Mouse (Mus musculus): ENCODE data around the gene Itga3. TPM values are rescaled to one million over a fixed set of nuclear protein-coding genes. Genes with fewer than 3 reads are reported as not detected.

The Itga3 gene
- polyA plus RNA-seq, 1 experiment = 2.5 TPM

DNA sequence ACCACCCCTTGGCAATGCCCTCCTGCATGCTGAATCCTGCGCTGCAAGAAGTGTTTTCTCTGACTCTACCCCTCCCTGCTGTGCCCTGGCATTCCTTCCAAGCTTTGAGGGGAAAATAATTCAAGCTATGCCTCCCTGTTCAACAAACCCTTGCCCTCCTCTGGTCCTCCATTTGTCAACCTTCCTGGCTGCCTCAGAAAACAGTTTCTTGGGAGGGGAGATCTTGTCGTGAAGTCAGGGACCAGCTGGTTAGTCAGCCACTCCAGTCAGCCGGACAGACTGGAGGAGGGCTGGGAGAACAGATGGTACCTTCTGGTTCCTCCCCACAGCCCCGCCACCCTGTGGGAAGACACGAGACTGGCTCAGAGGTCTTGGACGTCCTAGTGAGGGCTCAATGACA, 39.3 kb downstream of the Itga3 start:
- Histone ChIP-seq H3K4me1 (ENCODE audit: control insufficient read depth, insufficient read depth, insufficient read length, low read length) (peaks cover 8% of the 10 kb centered on the region), H3K27ac (replicated peaks; ENCODE audit: low read depth, low read length) (no peak overlapping the region), H3K4me3 (ENCODE audit: insufficient read depth, low read depth, low read length) (no peak overlapping the region)

DNA sequence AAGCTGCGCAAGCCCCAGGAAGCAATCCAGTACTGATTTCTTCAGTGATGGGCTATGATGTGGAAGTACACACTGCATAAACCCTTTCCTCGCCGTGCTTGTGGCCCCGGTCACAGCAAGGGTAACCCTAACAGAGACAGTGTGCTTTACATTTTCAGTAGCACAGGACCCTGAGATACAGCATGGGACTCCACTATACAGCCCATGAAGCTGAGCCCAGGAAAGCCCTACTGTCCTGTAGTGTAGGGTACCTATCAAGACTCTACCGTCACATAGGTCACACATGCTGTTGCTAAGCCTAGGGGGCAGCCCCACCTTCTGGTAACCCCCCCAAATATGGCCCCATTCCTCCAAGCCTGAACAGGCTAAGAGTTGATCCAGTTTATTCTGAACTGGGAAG, 40.1 kb downstream of the Itga3 start:
- H3K4me3 ChIP-seq (ENCODE audit: insufficient read depth, low read depth, low read length) = no peak overlapping the region
- H3K4me1 ChIP-seq (ENCODE audit: control insufficient read depth, insufficient read depth, insufficient read length, low read length) = peaks cover 8% of the 10 kb centered on the region
- no peak overlapping the region for H3K27ac ChIP-seq (replicated peaks; ENCODE audit: low read depth, low read length)

DNA sequence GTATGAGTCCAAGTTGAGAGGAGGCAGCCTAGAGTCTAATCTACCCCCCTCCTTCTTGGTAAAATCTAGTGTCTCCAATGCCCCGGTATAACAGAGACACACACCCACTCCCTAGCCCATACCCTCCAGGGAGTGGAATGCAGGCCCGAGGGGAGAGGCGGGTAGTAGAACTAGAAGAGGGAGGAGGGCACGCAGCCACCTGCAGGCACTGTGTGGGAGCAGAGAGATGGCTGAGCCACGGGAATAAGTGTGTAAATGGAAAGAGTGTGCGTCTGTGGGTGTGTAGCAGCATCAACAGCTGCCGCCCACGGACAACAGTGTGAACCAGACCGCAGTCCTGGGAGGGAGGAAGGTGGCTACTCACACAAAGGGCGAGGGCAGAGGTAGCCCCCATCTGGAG, 41.7 kb downstream of the Itga3 start:
- Histone ChIP-seq H3K4me3 (ENCODE audit: insufficient read depth, low read depth, low read length) (no peak overlapping the region), H3K27ac (replicated peaks; ENCODE audit: low read depth, low read length) (no peak overlapping the region), H3K4me1 (ENCODE audit: control insufficient read depth, insufficient read depth, insufficient read length, low read length) (peaks cover 8% of the 10 kb centered on the region)

DNA sequence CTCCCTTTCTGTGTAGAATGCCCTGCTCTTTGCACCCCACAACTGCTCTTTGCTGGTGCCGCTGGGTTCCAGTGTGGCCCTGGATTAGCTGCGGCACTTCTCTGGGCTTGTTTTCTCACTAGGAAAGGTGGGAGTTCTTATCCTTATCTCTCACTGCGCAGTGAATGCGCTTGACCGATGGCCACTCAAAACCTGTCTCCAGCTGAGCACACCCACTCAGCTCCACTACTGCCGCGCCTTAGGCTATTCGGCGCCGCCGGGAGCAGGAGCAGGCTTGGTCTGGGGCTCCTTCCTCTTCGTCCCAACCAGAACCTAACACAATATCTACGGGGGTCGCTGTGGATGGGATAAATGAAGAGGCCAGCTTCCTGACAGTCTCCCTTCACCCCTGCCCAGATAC, 43.0 kb downstream of the Itga3 start:
- H3K27ac ChIP-seq (replicated peaks; ENCODE audit: low read depth, low read length) = no peak overlapping the region
- H3K4me3 ChIP-seq (ENCODE audit: insufficient read depth, low read depth, low read length) = no peak overlapping the region
- H3K4me1 ChIP-seq (ENCODE audit: control insufficient read depth, insufficient read depth, insufficient read length, low read length) = peaks cover 5% of the 10 kb centered on the region

DNA sequence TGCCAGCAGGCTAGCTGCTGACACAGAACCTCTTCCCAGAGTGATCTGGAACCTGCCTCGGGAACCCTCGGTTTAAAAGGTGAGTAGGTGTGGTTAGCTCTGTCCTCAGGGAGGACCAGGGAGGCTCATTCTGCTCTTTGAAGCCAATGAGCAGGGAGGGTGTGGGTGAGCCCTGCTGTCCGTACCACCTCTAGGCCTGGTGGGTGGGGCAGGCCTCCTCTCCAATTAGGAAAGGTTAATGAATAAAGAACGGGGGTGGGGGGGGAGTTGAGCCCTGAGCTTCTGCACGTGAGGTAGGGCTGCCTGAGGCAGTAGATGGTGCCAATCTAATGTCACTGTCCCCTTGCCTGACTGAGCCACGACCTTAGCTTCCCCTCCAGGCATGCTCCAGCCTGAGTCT, 43.7 kb downstream of the Itga3 start:
- H3K4me3 ChIP-seq (ENCODE audit: insufficient read depth, low read depth, low read length) = no peak overlapping the region
- no peaks in the 10 kb centered on the region for H3K4me1 ChIP-seq (ENCODE audit: control insufficient read depth, insufficient read depth, insufficient read length, low read length)
- H3K27ac ChIP-seq (replicated peaks; ENCODE audit: low read depth, low read length) = no peak overlapping the region

DNA sequence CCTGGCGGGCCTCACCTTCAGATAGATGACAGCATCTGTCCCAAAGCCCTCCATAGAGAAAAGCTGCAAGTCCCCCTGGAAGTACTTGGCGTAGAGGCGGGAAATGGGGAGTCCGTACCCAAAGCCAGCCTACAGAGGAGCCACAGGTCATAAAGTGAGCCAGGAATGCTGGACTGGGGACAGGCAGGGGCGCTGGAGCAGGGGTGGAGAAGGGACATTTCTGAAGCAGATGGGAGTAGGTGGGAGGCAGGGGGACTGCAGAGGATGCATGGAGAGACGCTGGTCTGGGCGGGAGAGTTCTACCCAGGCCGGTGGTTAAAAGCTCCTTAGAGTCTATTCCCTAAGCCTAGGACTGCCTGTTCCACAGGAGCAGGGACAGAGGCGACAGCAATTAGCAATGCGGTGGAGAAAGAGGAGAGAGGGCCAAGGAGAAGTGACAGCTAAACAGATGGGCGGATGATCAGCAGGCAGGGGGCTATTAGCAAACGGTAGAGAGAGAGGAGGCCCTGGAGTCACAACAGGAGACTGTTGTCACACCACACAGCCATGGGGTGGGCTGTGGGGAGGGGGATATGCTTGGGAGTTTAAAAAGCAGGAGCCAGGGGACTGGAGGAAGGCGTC, 48.6 kb downstream of the Itga3 start:
- H3K4me3 ChIP-seq (ENCODE audit: insufficient read depth, low read depth, low read length) = no peak overlapping the region
- no peak overlapping the region for H3K27ac ChIP-seq (replicated peaks; ENCODE audit: low read depth, low read length)
- H3K4me1 ChIP-seq (ENCODE audit: control insufficient read depth, insufficient read depth, insufficient read length, low read length) = no peaks in the 10 kb centered on the region

DNA sequence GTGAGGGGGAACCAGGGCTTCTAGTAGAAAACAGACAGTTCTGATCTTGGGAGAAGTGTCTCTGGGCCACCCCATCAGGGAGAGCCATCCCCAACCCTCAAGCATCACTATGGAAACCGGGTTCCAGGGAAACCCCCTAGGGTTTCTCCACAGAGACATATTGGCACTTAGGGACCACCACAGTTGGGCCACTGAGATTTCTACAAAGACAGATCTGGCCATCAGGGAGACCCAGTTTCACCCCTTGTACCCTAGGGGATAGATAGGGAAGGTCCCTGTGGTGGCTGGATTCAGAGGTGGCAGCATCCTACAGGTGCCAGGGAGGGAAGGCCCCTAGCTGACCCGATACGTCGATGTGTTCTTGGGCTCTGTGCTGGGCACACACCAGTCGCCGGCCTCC, 49.8 kb downstream of the Itga3 start:
- no peak overlapping the region for H3K27ac ChIP-seq (replicated peaks; ENCODE audit: low read depth, low read length)
- no peaks in the 10 kb centered on the region for H3K4me1 ChIP-seq (ENCODE audit: control insufficient read depth, insufficient read depth, insufficient read length, low read length)
- H3K4me3 ChIP-seq (ENCODE audit: insufficient read depth, low read depth, low read length) = no peak overlapping the region

DNA sequence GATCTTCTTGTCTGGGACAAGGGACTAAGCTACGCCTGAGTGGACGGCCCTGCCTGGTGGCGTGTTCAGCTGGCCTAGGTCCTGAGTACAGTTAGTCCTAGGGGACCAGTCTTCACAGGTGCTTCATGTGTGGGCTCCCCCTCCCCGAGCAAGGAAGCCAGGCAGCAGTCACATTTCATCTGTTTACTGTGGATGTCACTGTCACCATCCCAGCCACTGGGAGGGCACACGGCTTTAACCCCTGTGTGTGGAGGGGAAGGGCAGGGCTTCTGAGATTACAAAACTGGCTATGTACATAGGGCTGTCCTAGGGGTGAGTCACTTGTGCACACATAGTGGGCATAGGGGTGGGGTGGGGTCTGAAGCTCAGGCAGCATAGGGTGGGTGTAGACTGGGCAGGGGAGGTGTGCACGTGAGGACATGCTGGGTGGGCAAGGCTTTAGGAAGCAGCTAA, 50.5 kb downstream of the Itga3 start:
- no peaks in the 10 kb centered on the region for H3K4me1 ChIP-seq (ENCODE audit: control insufficient read depth, insufficient read depth, insufficient read length, low read length)
- H3K4me3 ChIP-seq (ENCODE audit: insufficient read depth, low read depth, low read length) = no peak overlapping the region
- no peak overlapping the region for H3K27ac ChIP-seq (replicated peaks; ENCODE audit: low read depth, low read length)

DNA sequence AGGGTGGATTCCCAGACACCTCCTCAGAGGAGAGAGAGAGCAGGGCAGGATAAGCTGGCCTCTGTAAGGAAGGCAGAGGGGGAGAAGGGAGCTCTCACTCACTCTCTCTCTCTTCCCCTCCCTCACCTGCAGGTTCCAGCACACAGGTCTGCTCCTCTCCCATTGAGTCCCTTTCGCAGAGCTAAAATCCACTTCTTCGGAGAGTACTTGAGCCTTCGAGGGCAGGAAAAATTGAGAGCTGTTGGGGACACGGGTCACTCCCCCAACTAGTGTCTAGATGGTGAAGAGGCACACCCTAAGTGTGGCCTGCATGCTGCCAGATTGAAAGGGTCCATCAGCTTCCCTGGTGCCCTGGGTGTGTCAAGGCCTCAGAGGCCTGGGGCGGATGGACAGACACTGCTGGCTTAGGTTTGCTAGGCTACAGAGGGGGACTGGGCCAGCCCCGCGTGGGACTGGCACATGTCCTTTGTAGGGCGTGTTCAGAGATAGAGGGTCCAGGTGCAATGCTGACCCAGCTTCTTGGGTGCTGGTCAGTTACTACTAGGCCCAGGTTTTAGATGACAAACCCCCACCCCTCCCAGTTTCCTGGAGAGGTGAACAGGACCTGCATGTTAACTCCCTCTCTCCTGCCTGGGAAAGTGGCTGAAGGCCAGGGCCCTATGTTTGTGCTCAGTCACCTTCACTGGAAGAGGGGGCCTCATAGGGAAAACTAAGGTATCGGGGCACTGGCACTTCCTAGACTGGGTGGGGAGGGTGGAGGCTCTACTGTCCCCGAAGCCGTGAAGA, 51.2 kb downstream of the Itga3 start:
- Histone ChIP-seq H3K4me3 (ENCODE audit: insufficient read depth, low read depth, low read length) (no peak overlapping the region), H3K27ac (replicated peaks; ENCODE audit: low read depth, low read length) (no peak overlapping the region)

DNA sequence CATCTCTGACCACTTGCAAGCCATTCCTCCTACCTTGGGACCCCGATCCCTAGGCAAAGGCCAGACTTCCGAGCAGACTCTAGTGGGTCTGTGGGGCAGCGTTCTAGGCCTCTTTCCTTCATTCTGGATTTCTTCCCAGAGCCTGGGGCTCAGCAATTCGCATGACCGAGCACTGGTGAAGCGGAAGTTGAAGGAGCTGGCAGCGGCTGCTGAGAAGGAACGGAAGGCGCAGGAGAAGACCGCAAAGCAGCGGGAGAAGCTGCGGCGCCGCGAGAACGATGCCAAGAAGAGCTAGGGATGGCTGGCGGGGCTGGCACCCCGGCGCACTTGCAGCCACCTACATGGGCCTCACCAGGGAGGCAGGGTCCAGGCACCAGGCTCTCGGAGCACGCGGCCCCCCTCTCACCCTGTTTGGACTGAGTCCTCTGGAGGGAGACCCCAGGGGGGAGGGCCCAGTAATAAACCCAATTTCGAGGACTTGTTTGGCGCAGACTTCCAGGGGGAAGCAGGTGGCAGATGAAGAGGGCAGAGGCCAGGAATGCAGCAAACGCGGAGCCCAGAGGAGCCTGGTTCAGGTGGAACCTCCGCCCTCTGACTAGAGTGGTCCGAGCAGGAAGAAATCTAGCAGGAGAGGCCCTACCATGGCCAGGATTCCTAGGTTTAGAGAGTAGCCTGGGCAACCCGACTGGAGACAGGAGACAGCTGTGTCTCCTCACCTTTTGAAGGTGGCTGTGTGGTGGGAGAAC, 52.0 kb downstream of the Itga3 start:
- Histone ChIP-seq H3K4me3 (ENCODE audit: insufficient read depth, low read depth, low read length) (no peak overlapping the region), H3K4me1 (ENCODE audit: control insufficient read depth, insufficient read depth, insufficient read length, low read length) (no peaks in the 10 kb centered on the region), H3K27ac (replicated peaks; ENCODE audit: low read depth, low read length) (no peak overlapping the region)

More for the DNA sequence above, 51.2 kb downstream of the Itga3 start:
- no peaks in the 10 kb centered on the region for H3K4me1 ChIP-seq (ENCODE audit: control insufficient read depth, insufficient read depth, insufficient read length, low read length)

DNA sequence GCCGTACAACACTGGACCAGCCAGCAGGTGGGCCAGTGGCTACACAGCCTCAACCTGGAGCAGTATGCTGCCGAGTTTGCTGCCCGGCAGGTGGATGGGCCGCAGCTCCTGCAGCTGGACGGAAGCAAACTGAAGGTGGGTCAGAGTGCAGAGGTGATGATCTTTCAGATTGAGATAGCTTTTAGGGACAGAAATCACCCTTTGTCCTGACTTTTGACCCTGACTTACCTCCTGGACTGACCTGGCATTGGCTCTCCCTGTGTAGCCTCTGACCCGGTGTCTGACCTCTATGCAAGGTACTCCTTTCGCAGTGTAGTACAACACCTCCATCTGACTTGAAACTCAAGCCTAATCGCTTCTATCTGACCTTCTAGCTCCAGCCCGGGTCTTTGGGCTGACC, 53.1 kb downstream of the Itga3 start:
- no peak overlapping the region for H3K27ac ChIP-seq (replicated peaks; ENCODE audit: low read depth, low read length)
- H3K4me1 ChIP-seq (ENCODE audit: control insufficient read depth, insufficient read depth, insufficient read length, low read length) = no peaks in the 10 kb centered on the region
- no peak overlapping the region for H3K4me3 ChIP-seq (ENCODE audit: insufficient read depth, low read depth, low read length)

DNA sequence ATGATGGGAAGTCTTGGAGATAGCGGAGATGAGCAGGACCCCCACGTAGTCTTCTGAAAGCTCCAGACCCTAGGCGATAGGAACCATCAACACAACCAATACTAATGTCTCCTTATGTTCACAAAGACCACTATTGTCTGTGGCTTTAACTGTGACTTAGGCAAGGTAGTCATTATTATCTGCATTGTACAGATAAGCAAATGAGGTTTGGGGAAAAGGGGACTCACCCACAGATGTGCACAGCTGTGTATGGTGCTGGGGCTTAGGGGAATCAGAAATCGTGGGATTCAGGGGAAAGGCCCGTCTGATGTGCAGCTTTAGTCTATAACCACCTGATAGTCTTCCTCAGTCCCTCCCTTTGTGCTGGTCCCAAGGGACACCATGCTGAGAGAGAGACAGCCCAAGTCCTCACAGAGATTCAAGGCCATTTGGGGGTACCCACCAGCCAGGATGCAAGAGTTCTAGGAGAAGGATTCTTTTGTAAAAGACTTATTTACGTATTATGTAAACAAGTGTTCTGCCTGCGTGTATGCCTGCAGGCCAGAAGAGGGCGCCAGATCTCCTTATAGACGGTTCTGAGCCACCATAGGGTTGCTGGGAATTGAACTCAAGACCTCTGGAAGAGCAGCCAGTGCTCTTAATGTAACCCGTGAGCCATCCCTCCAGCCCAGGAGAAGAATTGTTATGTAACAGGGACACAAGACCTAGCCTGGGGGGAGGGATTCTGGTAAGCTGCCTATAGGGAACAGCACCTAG, 54.2 kb downstream of the Itga3 start:
- Histone ChIP-seq H3K27ac (replicated peaks; ENCODE audit: low read depth, low read length) (no peak overlapping the region), H3K4me3 (ENCODE audit: insufficient read depth, low read depth, low read length) (no peak overlapping the region), H3K4me1 (ENCODE audit: control insufficient read depth, insufficient read depth, insufficient read length, low read length) (no peaks in the 10 kb centered on the region)

DNA sequence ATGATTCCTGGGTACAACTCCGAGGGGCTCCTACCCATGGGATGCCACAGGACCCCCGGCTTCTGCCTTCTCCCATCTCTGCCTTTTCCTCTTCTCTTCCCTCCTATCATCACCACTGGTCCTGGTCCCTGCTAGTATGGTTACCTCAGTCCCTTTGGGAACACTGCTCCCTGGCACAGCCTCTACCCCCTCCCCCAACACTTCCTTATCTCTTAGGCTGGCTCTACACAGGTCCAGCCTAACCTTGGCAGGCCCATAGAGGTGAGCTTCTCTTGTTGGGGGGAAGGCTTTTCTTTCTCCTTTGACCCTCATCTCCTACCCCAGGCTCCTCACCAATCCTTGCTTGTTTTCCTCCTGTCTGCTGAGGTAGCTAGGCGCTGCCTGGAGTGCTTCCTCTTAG, 61.1 kb downstream of the Itga3 start:
- no peaks in the 10 kb centered on the region for H3K4me1 ChIP-seq (ENCODE audit: control insufficient read depth, insufficient read depth, insufficient read length, low read length)
- no peak overlapping the region for H3K27ac ChIP-seq (replicated peaks; ENCODE audit: low read depth, low read length)
- no peak overlapping the region for H3K4me3 ChIP-seq (ENCODE audit: insufficient read depth, low read depth, low read length)

DNA sequence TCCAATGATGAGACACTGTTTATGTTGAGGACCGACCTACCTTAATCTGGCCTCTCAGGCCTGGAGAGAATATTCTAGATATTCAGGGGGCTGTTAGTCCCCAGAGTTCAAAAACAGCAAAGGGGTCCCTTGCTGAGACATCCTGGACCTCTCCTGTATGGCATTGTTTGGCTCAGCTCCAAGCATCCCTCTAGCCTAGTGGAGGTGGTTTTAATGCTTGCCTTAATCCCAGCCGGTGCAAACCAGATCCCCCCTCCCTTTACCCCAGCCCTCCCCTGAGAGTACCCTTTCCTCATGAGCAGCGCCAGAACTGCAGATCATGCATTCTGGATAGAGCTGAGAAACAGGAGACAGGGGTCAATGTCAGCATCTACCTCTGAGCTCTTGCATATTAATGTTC, 64.1 kb downstream of the Itga3 start:
- Histone ChIP-seq H3K4me1 (ENCODE audit: control insufficient read depth, insufficient read depth, insufficient read length, low read length) (peaks cover 7% of the 10 kb centered on the region; the same call in 1 of the 2 replicates), H3K27ac (replicated peaks; ENCODE audit: low read depth, low read length) (no peak overlapping the region), H3K4me3 (ENCODE audit: insufficient read depth, low read depth, low read length) (no peak overlapping the region)

DNA sequence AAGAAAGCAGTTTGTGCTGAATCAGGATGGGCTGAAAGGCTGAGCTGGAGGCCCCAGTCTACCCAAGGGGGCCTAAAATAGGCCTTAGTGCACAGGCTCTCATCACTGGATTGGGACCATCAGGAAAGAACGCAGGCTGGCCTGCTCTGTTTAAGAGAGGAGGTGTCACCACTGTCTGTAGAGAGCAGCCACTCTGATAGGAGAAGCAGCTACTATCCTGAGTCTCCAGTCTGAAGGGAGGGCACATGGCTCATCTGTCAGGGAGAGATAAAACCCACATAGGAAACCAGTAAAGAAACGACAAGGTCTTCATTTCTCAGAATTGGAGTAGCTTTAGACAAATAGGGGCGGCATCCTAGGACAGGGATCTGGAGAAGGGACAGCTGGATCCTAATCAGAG, 64.5 kb downstream of the Itga3 start:
- no peak overlapping the region for H3K27ac ChIP-seq (replicated peaks; ENCODE audit: low read depth, low read length)
- peaks cover 7% of the 10 kb centered on the region; the same call in 1 of the 2 replicates for H3K4me1 ChIP-seq (ENCODE audit: control insufficient read depth, insufficient read depth, insufficient read length, low read length)
- no peak overlapping the region for H3K4me3 ChIP-seq (ENCODE audit: insufficient read depth, low read depth, low read length)

Data from brown adipose tissue, adult 24 weeks (tissue).